Mouse (Mus musculus) kidney, postnatal 0 days (tissue): ENCODE results near the gene F13b. TPM values are rescaled to one million over a fixed set of nuclear protein-coding genes. Genes with fewer than 3 reads are reported as not detected.

Experiments used
- ATAC-seq: fragments of 200-750 bp; cut with Nextera tagmentation; replicated peaks from 2 replicates; pipeline ENCODE4 v1.8.0; 2017; ENCODE audit warnings: low read depth, moderate number of reproducible peaks, moderate TSS enrichment, moderate library complexity; ENCODE audit not compliant: low FRiP score
- DNase-seq: peaks from one replicate; pipeline ENCODE4 v3.0.0-alpha.2; 2016; ENCODE audit warnings: low spot score
- H3K27ac ChIP-seq: fragments of 300-500 bp; sonication (generic); 2 replicates; pipeline ENCODE4 v1.5.1; 2014; ENCODE audit warnings: mild to moderate bottlenecking
- H3K27me3 ChIP-seq: fragments of 300-500 bp; sonication (generic); 2 replicates; pipeline ENCODE4 v1.6.1; 2014; ENCODE audit warnings: low read length, mixed read lengths; ENCODE audit not compliant: insufficient read depth
- H3K36me3 ChIP-seq: fragments of 300-500 bp; sonication (generic); 2 replicates; pipeline ENCODE4 v1.6.1; 2014; ENCODE audit warnings: low read length, mixed read lengths; ENCODE audit not compliant: insufficient read depth
- H3K4me1 ChIP-seq: fragments of 300-500 bp; sonication (generic); replicated peaks from 2 replicates; pipeline ENCODE4 v1.6.1; 2014; ENCODE audit warnings: antibody characterized with exemption, low read length, mixed read lengths; ENCODE audit not compliant: insufficient read depth
- H3K4me2 ChIP-seq: fragments of 300-500 bp; sonication (generic); 2 replicates; pipeline ENCODE4 v1.6.1; 2014; ENCODE audit warnings: mild to moderate bottlenecking, low read length, moderate library complexity, mixed read lengths
- H3K4me3 ChIP-seq: fragments of 300-500 bp; sonication (generic); replicated peaks from 2 replicates; pipeline ENCODE4 v1.5.1; 2014; ENCODE audit warnings: low read depth, low read length
- H3K9ac ChIP-seq: fragments of 300-500 bp; sonication (generic); 2 replicates; pipeline ENCODE4 v1.6.1; 2014; ENCODE audit warnings: low read depth, low read length
- H3K9me3 ChIP-seq: fragments of 300-500 bp; sonication (generic); replicated peaks from 2 replicates; pipeline ENCODE4 v1.6.1; 2016; ENCODE audit warnings: low read length, inconsistent platforms, mixed read lengths
- CTCF ChIP-seq: IDR thresholded peaks from 2 replicates; pipeline ENCODE4 v1.5.1; 2016; ENCODE audit warnings: antibody characterized with exemption, low read depth, mild to moderate bottlenecking, moderate library complexity
- WGBS: fragments of 180-500 bp; shearing (Covaris S2); extraction: QIAGEN DNeasy Blood & Tissue Kit; methylation state at CpG from one replicate; pipeline ENCODE4 v1.1.7; 2014; 5-methylcytosine and 5-hydroxymethylcytosine counted together
- polyA plus RNA-seq: library from polyadenylated mRNA; unstranded; fragments of >200 nt; fragmentation: Nextera tagmentation; extraction: Ambion mirVana; gene quantifications from 2 replicates; pipeline ENCODE4 v1.2.1, GENCODE M21; 2015

F13b gene
- polyA plus RNA-seq, result 2.8 and 4.0 TPM in 2 replicates

GRCm38 (mm10) chr1:139501258-139501752, at the start of gene F13b:
TSS of gene F13b (plus strand) at chr1:139501702.
- H3K9me3 ChIP-seq, result no peaks in the 10 kb centered on the region
- no peaks in the 10 kb centered on the region for H3K4me1 ChIP-seq
- WGBS, result 79% methylated on average over 3 of the region's 3 CpGs
- no peak within 1 kb of the TSS for H3K4me3 ChIP-seq
- no peak within 1 kb of the TSS for H3K4me2 ChIP-seq
- ATAC-seq (peak; percentile 46; the same call in 1 of the 2 replicates), DNase-seq (no peak)
- no peak within 1 kb of the TSS for H3K9ac ChIP-seq
- H3K27ac ChIP-seq, result no peak within 1 kb of the TSS
- H3K27me3 ChIP-seq, result no peaks in the 10 kb centered on the region
- H3K36me3 ChIP-seq, result no peaks in the 10 kb centered on the region
- TF ChIP-seq CTCF, result no peak

- Histone ChIP-seq H3K27ac (no peak within 1 kb of the TSS), H3K4me2 (peak within 1 kb of the TSS; percentile 92), H3K36me3 (0 out of 2 replicates have a peak, but pooled peaks cover 8% of the 10 kb centered on the region), H3K4me1 (no peaks in the 10 kb centered on the region), H3K9me3 (no peaks in the 10 kb centered on the region), H3K9ac (peak within 1 kb of the TSS; percentile 55), H3K4me3 (peak within 1 kb of the TSS; percentile 70), H3K27me3 (no peaks in the 10 kb centered on the region)
- ATAC-seq (peak; percentile 99), DNase-seq (peak; percentile 97)
- TF ChIP-seq CTCF, result no peak
- WGBS, result 1% methylated on average over 65 of the region's 65 CpGs
These were observed 46.9 kb upstream of the F13b start, which contains the start of gene Aspm for GRCm38 (mm10) chr1:139454340-139455225. TSS of gene Aspm (plus strand) at chr1:139454772.

- Histone ChIP-seq H3K4me3 (peak overlapping the region; percentile 70), H3K4me2 (peak overlapping the region; percentile 92), H3K9ac (peak overlapping the region; percentile 55), H3K27ac (no peak overlapping the region), H3K27me3 (no peaks in the 10 kb centered on the region), H3K36me3 (0 out of 2 replicates have a peak, but pooled peaks cover 8% of the 10 kb centered on the region), H3K9me3 (no peaks in the 10 kb centered on the region), H3K4me1 (no peaks in the 10 kb centered on the region)
- ATAC-seq (no peak; the same call in 1 of the 2 replicates), DNase-seq (peak; percentile 28)
- WGBS, result 2% methylated on average over 17 of the region's 17 CpGs
- no peak for TF ChIP-seq CTCF
These were observed 46.2 kb upstream of the F13b start for GRCm38 (mm10) chr1:139455226-139455869.

- H3K36me3 ChIP-seq, result 0 out of 2 replicates have a peak, but pooled peaks cover 8% of the 10 kb centered on the region
- H3K27me3 ChIP-seq, result no peaks in the 10 kb centered on the region
- no peak for DNase-seq
These were observed 40.7 kb upstream of the F13b start for GRCm38 (mm10) chr1:139460807-139461206.

GRCm38 (mm10) chr1:139465936-139466335, 35.6 kb upstream of the F13b start:
- H3K4me3 ChIP-seq, result no peak overlapping the region
- TF ChIP-seq CTCF, result no peak
- 90% methylated on average over 11 of the region's 11 CpGs for WGBS
- H3K4me1 ChIP-seq, result no peaks in the 10 kb centered on the region
- H3K9me3 ChIP-seq, result no peaks in the 10 kb centered on the region
- H3K36me3 ChIP-seq, result peaks cover 13% of the 10 kb centered on the region; the same call in 1 of the 2 replicates
- no peak overlapping the region for H3K9ac ChIP-seq
- ATAC-seq (no peak), DNase-seq (no peak)
- no peaks in the 10 kb centered on the region for H3K27me3 ChIP-seq
- no peak overlapping the region for H3K4me2 ChIP-seq
- no peak overlapping the region for H3K27ac ChIP-seq

More at GRCm38 (mm10) chr1:139460807-139461206, 40.7 kb upstream of the F13b start:
- Histone ChIP-seq H3K4me1 (no peaks in the 10 kb centered on the region), H3K9ac (no peak overlapping the region), H3K4me2 (no peak overlapping the region), H3K27ac (no peak overlapping the region), H3K4me3 (no peak overlapping the region), H3K9me3 (no peaks in the 10 kb centered on the region)
- 79% methylated on average over 5 of the region's 5 CpGs for WGBS
- TF ChIP-seq CTCF, result no peak
- no peak for ATAC-seq

- Histone ChIP-seq H3K36me3 (peaks cover 50% of the 10 kb centered on the region), H3K4me1 (no peaks in the 10 kb centered on the region), H3K4me2 (no peak overlapping the region), H3K27me3 (no peaks in the 10 kb centered on the region), H3K27ac (no peak overlapping the region), H3K4me3 (no peak overlapping the region), H3K9ac (no peak overlapping the region), H3K9me3 (no peaks in the 10 kb centered on the region)
- no peak for ATAC-seq
- no peak for DNase-seq
- no peak for TF ChIP-seq CTCF
- WGBS, result 90% methylated on average over 11 of the region's 11 CpGs
These were observed 22.6 kb upstream of the F13b start for GRCm38 (mm10) chr1:139478898-139479297.
